Mouse (Mus musculus) gastrocnemius, adult 2 months (tissue): ENCODE measurements around the gene Olfr13. TPM values are rescaled to one million over a fixed set of nuclear protein-coding genes. Genes with fewer than 3 reads are reported as not detected.
"Not testable (repeated sequence)": the region's sequence is repeated elsewhere in the genome, so short reads cannot be mapped to it uniquely, and the experiment has no call there.

Experiments
- DNase-seq: peaks from one replicate; pipeline ENCODE4 v3.0.0; 2022
- H3K27ac ChIP-seq: fragments of 200-600 bp; 2 replicates; pipeline ENCODE4 v1.8.1; 2022; ENCODE audit warnings: mild to moderate bottlenecking
- H3K4me3 ChIP-seq: fragments of 200-600 bp; 2 replicates; pipeline ENCODE4 v1.8.1; 2022; ENCODE audit warnings: mild to moderate bottlenecking, moderate library complexity
- CTCF ChIP-seq: fragments of 200-600 bp; IDR thresholded peaks from 2 replicates; pipeline ENCODE4 v1.8.1; 2022; ENCODE audit warnings: antibody characterized with exemption, mild to moderate bottlenecking, moderate library complexity
- intact Hi-C: fragments of 180-260 bp; cut with DNase I; formaldehyde crosslinking; loops from one replicate; pipeline ENCODE4 v1.15.1; 2025
- long read RNA-seq, 2 experiments: library from polyadenylated mRNA; stranded (forward); transcript quantifications; one replicate each; pipeline ENCODE4 v2.0.0; 2021
- total RNA-seq, 2 experiments: library from RNA; stranded (reverse); gene quantifications; 2 replicates each; pipeline ENCODE4 v1.2.3; 2021

Gene Olfr13
- total RNA-seq = not detected
- long read RNA-seq, experiment 1 = 0 reads
- long read RNA-seq, experiment 2 = 0 reads

DNA sequence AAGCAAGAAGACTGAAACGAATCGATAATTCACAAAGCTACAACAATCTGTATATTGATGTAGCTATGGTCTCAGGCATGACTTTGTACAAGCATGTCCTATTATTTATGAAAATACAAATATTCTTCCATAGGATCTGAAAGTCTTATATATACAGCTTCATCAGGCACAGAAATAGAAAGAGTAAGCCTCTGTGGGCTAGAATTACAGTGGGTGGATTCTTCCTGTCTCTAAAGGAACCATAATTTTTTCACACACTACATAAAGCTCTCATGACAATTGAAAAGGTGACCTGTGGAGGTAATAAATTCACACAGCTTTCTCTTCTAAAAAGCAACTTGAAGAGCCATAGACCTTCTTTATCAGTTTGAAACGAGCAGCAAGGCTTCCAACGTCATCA is at the start of gene Olfr13:
TSS of gene Olfr13 (plus strand) at position 301 of the 400 bp plus-strand sequence.
- intact Hi-C loops = no loop called here
- no peak for TF ChIP-seq CTCF

GRCm38 (mm10) chr6:43146267-43146666 is 25.7 kb upstream of the Olfr13 start, which contains the start of gene Olfr237-ps1:
Gene Olfr237-ps1 (plus strand): TSS chr6:43146567.
- DNase-seq, H3K27ac ChIP-seq, intact Hi-C loops, H3K4me3 ChIP-seq: not testable (repeated sequence)

More for the DNA sequence above, at the start of gene Olfr13:
- Histone ChIP-seq H3K27ac (no peak within 1 kb of the TSS), H3K4me3 (no peak within 1 kb of the TSS)
- no peak for DNase-seq

- intact Hi-C loops = no loop called here
- no peak overlapping the region for H3K4me3 ChIP-seq
- no peak for TF ChIP-seq CTCF
- no peak for DNase-seq
- H3K27ac ChIP-seq = no peak overlapping the region
Observed at GRCm38 (mm10) chr6:43159502-43159901, 12.4 kb upstream of the Olfr13 start.

DNA sequence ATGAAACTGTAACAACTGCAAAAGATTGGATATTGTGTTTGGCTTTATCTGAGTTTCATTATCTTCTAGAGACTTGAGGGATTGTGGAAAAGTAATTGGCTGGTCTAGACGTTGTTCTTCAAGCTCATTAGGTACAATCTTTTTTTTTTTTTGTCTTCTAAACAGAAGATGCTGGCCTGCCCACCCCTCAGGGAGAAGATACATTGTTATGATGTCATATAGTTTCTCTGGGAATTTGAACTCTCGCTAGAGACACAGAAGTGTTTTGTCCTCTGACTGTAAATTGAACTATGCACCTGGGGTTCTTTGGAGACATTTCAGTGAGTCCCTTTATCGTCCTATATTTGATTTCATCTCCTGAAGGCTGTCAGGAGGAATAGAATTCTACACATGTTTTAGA is 9.0 kb upstream of the Olfr13 start, which contains the start of gene Olfr437:
TSS of gene Olfr437 (plus strand) at position 301 of the 400 bp plus-strand sequence.
- no peak for DNase-seq
- H3K27ac ChIP-seq = no peak within 1 kb of the TSS
- TF ChIP-seq CTCF = no peak
- H3K4me3 ChIP-seq = no peak within 1 kb of the TSS
- intact Hi-C loops = no loop called here

- Histone ChIP-seq H3K27ac (no peak overlapping the region), H3K4me3 (no peak overlapping the region)
- intact Hi-C loops = no loop called here
- no peak for DNase-seq
- TF ChIP-seq CTCF = no peak
Observed at GRCm38 (mm10) chr6:43167246-43167645, 4.7 kb upstream of the Olfr13 start.

GRCm38 (mm10) chr6:43178129-43178528 is 6.2 kb downstream of the Olfr13 start:
- Histone ChIP-seq H3K4me3 (no peak overlapping the region), H3K27ac (no peak overlapping the region)
- intact Hi-C loops = no loop called here
- DNase-seq = no peak
- TF ChIP-seq CTCF = no peak

- Histone ChIP-seq H3K27ac (no peak overlapping the region), H3K4me3 (no peak overlapping the region)
- intact Hi-C loops = no loop called here
- TF ChIP-seq CTCF = no peak
- DNase-seq = no peak
Observed at GRCm38 (mm10) chr6:43178584-43179501, 6.9 kb downstream of the Olfr13 start.

DNA sequence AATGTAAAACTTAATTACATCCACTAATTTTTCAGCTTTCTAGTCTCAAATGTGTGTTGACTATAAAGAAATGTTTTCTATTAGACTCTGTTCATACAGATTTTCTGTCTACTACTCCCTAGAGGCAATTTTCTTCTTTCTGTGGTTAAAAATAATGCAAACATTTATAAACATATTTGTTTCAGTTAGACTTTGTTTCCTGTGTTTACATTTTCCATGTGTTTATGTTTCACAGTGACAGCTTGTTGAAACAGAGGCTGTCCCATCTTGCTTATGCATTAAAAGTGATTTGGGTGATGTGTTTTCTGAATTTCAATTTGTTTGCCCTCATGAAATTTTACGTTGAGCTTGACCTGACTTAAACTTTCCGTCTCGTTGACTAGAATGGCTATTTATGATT is 19.0 kb downstream of the Olfr13 start:
- intact Hi-C loops = no loop called here
- no peak for DNase-seq
- TF ChIP-seq CTCF = no peak
- Histone ChIP-seq H3K27ac (no peak overlapping the region), H3K4me3 (no peak overlapping the region)

GRCm38 (mm10) chr6:43196781-43197180 is 24.8 kb downstream of the Olfr13 start, which contains the start of gene Olfr435:
Gene Olfr435 (plus strand): TSS chr6:43197146.
- intact Hi-C loops = no loop called here
- H3K4me3 ChIP-seq = no peak within 1 kb of the TSS
- no peak for DNase-seq
- no peak within 1 kb of the TSS for H3K27ac ChIP-seq
- no peak for TF ChIP-seq CTCF

DNA sequence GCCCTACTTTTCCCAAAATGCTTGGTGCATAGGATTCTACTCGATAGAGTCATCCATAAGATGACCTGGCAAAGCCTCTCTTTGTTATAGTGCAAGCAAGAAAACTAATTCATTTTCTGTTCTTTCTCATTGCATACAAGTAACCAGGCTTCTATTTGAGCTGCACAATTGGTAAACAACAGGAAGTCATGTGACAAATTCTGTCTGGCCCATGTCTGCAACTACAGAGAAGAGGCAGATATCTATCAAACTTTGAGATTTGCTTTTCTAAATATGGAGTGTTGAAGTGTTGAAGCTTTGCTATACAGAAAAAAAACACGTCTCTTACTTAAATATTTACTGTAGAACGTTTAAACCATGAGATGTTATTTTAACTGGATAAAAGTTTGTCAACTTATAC is 26.2 kb downstream of the Olfr13 start:
- H3K4me3 ChIP-seq = no peak overlapping the region
- H3K27ac ChIP-seq = no peak overlapping the region
- no peak for DNase-seq
- no peak for TF ChIP-seq CTCF
- intact Hi-C loops = no loop called here

DNA sequence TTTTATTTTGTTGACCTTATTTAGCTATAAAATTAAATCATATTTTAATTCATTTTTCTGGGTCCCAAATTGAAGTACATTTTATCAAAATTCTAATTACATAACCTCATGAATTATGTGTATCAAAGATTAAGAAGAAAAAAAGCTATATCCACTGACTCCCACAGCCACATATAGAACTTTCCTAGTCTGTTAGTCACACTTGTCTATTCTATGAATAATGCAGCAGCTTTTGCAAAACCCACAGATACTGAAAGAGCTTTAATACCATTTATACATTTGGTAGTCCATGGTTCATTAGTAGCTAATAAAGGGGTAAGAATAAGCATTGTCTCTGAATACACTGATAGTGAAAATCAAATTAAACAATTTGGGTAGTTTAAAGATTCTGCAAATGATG is 30.8 kb downstream of the Olfr13 start:
- DNase-seq = no peak
- TF ChIP-seq CTCF = no peak
- intact Hi-C loops = no loop called here
- Histone ChIP-seq H3K4me3 (no peak overlapping the region), H3K27ac (no peak overlapping the region)

DNA sequence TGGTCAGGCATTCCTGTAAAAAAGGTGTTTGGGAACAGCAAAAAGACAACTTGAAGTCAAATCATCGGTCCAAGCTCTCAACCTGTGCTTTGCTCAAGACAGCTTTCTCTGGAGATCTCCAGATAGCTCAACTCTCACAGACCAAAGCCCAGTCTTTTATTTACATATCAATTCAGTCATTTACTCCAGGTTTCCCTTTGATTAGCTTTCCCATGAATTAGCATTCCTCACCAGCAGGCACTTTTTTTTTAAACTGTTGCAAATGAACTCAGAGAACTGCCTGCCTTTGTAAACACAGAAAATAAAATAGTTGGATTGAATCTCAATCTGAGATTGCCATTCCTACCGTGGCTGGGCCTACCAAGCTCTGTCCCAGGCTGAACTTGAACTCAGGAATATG is 33.4 kb downstream of the Olfr13 start:
- intact Hi-C loops = no loop called here
- Histone ChIP-seq H3K4me3 (no peak overlapping the region), H3K27ac (no peak overlapping the region)
- no peak for TF ChIP-seq CTCF
- no peak for DNase-seq

DNA sequence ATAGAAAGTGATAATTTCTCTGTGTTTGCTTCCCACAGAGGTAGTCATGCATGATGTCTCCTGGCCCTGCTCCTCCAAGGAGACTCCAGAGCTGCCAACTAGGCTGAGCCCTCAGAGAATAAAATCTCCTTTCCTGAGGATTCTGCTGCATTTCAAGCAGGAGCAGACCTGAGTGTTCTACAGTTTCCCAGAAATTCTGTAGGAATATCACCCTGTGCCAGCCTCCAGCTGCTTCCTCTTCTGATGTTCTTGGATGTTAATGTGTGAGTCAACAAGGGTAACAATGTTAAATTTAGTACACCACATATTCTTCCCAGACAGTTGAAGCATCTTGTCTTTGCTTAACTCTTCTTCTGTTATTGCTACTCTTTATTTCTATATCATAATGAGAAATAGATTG is 40.9 kb downstream of the Olfr13 start, which contains the start of gene Olfr434:
TSS of gene Olfr434 (plus strand) at position 149 of the 400 bp plus-strand sequence.
- intact Hi-C loops, DNase-seq, H3K27ac ChIP-seq, H3K4me3 ChIP-seq: not testable (repeated sequence)

Other genes with a start within 250 kb of the Olfr13 start
- gene Olfr444, start 223.1 kb upstream of the Olfr13 start, total RNA-seq = not detected
- gene Olfr441, start 65.8 kb upstream of the Olfr13 start, total RNA-seq = not detected
- gene Olfr237-ps1, start 25.6 kb upstream of the Olfr13 start, total RNA-seq = not detected
- not detected for gene Olfr437, start 8.9 kb upstream of the Olfr13 start, total RNA-seq
- not detected for gene Olfr435, start 25.0 kb downstream of the Olfr13 start, total RNA-seq
- gene Olfr434, start 40.9 kb downstream of the Olfr13 start, total RNA-seq = not detected
- gene Olfr47, start 59.4 kb downstream of the Olfr13 start, total RNA-seq = not detected
- 1 to 10 TPM; 2.9 to 3.1 TPM for gene Arhgef5, start 93.4 kb downstream of the Olfr13 start, total RNA-seq
- not detected for gene Nobox, start 137.4 kb downstream of the Olfr13 start, total RNA-seq